Mouse (Mus musculus) C2C12 (cell line): ENCODE results near the gene Ccdc6.

Experiments
- CEBPB ChIP-seq: IDR thresholded peaks from one replicate; pipeline ENCODE4 v1.6.1; 2011; ENCODE audit warnings: low read depth, mild to moderate bottlenecking, control low read depth, moderate library complexity
- CTCF ChIP-seq: IDR thresholded peaks from one replicate; pipeline ENCODE4 v1.5.1; 2011; ENCODE audit not compliant: control insufficient read depth, insufficient read depth, insufficient read length
- FOSL1 ChIP-seq: IDR thresholded peaks from one replicate; pipeline ENCODE4 v1.8.0; 2011; ENCODE audit warnings: mild to moderate bottlenecking, low read length; ENCODE audit not compliant: poor library complexity, insufficient read depth, severe bottlenecking
- USF1 ChIP-seq: IDR thresholded peaks from one replicate; pipeline ENCODE4 v1.6.1; 2011; ENCODE audit warnings: low read depth, mild to moderate bottlenecking, control low read depth, moderate library complexity

GRCm38 (mm10) chr10:70121406-70121695, 24.4 kb downstream of the Ccdc6 start:
- no peak for TF ChIP-seq USF1
- no peak for TF ChIP-seq CTCF
- no peak for TF ChIP-seq FOSL1
- TF ChIP-seq CEBPB = no peak
